Mouse (Mus musculus): ENCODE data around the gene Gtpbp1. TPM values are rescaled to one million over a fixed set of nuclear protein-coding genes. Genes with fewer than 3 reads are reported as not detected.

Gene Gtpbp1
- polyA plus RNA-seq, 1 experiment from 2014 or later: 36.4 TPM

DNA sequence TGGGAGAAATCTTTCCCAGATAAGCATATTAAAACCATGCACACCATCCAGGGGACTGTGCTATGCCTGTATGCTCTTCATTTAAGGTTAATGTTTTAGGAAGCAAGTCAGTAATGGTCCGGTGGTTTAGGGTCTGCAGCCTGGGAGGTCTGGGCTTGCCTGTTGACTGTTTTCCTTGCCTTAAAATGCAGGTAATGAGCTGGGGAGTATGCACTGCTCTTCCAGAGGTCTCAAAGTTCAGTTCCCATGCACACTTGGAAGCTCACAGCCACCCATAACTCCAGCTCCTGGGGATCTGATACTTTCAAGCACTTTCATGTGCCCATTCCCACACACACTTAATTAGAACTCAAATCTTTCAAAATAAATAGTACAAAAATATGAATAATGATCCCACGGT lies 5.9 kb downstream of the Gtpbp1 start:
- no peak overlapping the region for H3K4me2 ChIP-seq (replicated peaks)
- WGBS: 85% methylated on average over 2 of the region's 2 CpGs
- H3K9ac ChIP-seq: no peak overlapping the region

DNA sequence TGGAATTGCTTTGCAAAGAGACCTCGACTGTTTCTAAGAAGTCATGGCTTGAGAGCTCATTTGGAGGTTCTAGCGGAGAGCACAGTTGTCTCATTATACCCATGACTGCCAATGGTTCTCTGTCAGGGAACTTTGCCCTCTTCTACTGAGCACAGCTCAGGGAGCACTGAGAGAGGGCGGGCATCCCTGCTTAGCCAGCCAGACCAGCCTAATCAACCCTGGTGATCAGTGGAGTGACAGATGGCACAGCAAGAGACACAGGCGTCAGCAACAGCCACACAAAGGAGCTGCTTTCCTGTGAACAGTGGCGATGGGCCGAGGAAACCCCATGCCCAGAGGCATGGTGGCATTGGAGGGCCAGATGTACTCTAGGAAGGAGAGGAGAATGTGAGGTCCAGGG lies 6.4 kb downstream of the Gtpbp1 start:
- no peaks in the 10 kb centered on the region for H3K27me3 ChIP-seq
- H3K4me3 ChIP-seq (replicated peaks): no peak overlapping the region
- H3K27ac ChIP-seq (replicated peaks): no peak overlapping the region
- 79% methylated on average over 6 of the region's 6 CpGs for WGBS
- H3K36me3 ChIP-seq: peaks cover 15% of the 10 kb centered on the region
- H3K4me2 ChIP-seq (replicated peaks): no peak overlapping the region
- no peaks in the 10 kb centered on the region for H3K9me3 ChIP-seq (replicated peaks)
- H3K4me1 ChIP-seq: peaks cover 13% of the 10 kb centered on the region
- no peak for ATAC-seq (ENCODE audit: insufficient number of reproducible peaks, low FRiP score, low TSS enrichment, low read depth)
- no peak overlapping the region for H3K9ac ChIP-seq

More for the DNA sequence above, 5.9 kb downstream of the Gtpbp1 start:
- Histone ChIP-seq H3K27me3 (no peaks in the 10 kb centered on the region), H3K36me3 (peaks cover 15% of the 10 kb centered on the region), H3K4me1 (peaks cover 18% of the 10 kb centered on the region), H3K4me3 (replicated peaks) (no peak overlapping the region), H3K9me3 (replicated peaks) (no peaks in the 10 kb centered on the region), H3K27ac (replicated peaks) (no peak overlapping the region)
- no peak for ATAC-seq (ENCODE audit: insufficient number of reproducible peaks, low FRiP score, low TSS enrichment, low read depth)

DNA sequence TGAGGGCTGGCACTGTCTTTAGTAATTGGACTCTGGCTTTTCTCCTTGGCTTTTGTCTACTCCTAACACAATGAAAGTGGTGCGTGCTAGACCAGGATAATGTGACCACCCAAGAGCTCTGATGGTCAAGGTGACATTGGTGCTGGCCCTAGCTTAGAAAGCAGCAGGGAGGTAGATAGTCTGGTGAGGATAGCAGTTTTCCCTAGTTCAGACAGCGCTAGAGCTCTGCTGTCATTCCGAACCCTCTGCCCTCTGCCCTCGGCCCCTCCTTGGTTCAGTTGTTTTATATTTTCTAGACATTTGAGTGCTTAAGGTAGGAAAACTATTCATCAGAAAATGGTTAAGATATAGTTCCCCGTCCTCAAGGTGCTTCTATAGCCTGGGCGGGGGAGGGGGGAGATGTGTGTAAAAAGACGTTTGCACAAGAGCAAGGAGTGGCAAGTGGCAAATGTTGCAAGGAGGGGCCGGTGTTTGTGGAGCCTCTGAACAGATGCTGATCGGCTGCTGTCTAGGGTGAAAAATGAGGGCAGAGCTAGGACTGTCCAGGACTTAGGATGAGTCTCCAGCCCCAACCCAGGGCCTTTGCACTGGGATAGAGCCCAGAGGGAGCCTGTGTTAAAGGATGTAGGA lies 7.0 kb downstream of the Gtpbp1 start:
- Histone ChIP-seq H3K27me3 (no peaks in the 10 kb centered on the region), H3K36me3 (peaks cover 15% of the 10 kb centered on the region), H3K27ac (replicated peaks) (no peak overlapping the region), H3K4me3 (replicated peaks) (no peak overlapping the region), H3K9ac (no peak overlapping the region), H3K4me1 (peaks cover 6% of the 10 kb centered on the region), H3K9me3 (replicated peaks) (no peaks in the 10 kb centered on the region), H3K4me2 (replicated peaks) (no peak overlapping the region)
- no peak for ATAC-seq (ENCODE audit: insufficient number of reproducible peaks, low FRiP score, low TSS enrichment, low read depth)
- 76% methylated on average over 9 of the region's 9 CpGs for WGBS

DNA sequence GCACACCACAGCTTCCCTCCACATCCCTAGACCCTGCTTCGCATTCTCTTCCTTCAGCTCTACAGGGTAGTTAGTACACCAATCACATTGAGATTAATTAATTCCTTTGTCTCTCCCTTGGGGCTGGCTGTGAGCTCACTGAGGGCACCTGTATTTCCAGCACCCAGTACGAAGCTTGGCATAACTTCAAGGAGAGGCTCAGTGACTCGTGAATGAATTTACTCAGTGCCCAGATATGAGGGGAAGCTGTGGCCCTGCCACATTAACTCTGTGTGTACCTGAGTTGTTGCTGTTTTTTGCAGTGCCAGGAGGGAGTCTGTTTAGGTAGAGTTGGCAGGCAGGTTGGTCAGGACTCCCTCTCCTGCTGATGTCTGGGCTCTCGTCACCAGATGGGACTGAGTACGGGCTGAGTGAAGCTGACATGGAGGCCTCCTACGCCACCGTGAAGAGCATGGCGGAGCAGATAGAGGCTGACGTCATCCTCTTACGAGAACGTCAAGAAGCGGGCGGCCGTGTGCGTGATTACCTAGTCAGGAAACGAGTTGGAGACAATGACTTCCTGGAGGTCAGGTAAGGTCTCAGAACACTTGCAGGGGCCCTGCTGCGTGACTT lies 16.1 kb downstream of the Gtpbp1 start:
- Histone ChIP-seq H3K27ac (replicated peaks) (no peak overlapping the region), H3K36me3 (peaks cover 48% of the 10 kb centered on the region), H3K9me3 (replicated peaks) (no peaks in the 10 kb centered on the region), H3K9ac (no peak overlapping the region), H3K4me3 (replicated peaks) (no peak overlapping the region), H3K4me1 (no peaks in the 10 kb centered on the region), H3K27me3 (no peaks in the 10 kb centered on the region), H3K4me2 (replicated peaks) (no peak overlapping the region)
- no peak for ATAC-seq (ENCODE audit: insufficient number of reproducible peaks, low FRiP score, low TSS enrichment, low read depth)
- WGBS: 80% methylated on average over 17 of the region's 17 CpGs

DNA sequence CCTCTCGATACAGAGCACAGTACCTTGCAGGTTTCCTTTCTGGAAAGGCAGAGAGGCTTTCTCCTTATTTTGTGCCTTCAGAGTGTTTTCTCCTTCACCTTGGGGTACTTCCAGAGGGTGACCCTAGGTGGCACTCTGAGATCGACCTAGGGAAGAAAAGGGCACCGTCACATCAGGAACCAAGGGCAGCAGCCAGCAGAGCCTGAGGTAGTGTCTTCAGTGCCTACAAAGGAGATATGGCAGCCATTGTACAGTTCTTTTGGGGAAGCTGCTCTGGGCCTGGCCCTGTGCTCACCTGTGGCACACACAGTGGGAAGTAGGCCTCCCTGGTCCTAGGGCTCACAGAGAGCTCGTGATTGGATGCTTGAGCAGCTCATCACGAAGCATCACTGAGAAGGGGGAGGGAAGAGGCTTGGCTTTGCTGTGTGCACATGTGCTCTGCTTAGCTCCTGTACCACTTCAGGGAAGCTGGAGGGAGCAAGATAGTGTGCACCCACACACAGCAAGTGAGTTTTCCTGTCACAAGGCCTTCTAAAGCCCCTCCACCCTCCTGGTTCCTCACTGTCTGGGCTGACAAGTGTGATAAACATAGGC lies 17.7 kb downstream of the Gtpbp1 start:
- H3K9me3 ChIP-seq (replicated peaks): no peaks in the 10 kb centered on the region
- H3K27me3 ChIP-seq: no peaks in the 10 kb centered on the region
- no peak overlapping the region for H3K4me2 ChIP-seq (replicated peaks)
- peaks cover 63% of the 10 kb centered on the region for H3K36me3 ChIP-seq
- no peak for ATAC-seq (ENCODE audit: insufficient number of reproducible peaks, low FRiP score, low TSS enrichment, low read depth)
- no peak overlapping the region for H3K4me3 ChIP-seq (replicated peaks)
- no peak overlapping the region for H3K27ac ChIP-seq (replicated peaks)
- H3K4me1 ChIP-seq: no peaks in the 10 kb centered on the region
- 90% methylated on average over 5 of the region's 5 CpGs for WGBS
- no peak overlapping the region for H3K9ac ChIP-seq

DNA sequence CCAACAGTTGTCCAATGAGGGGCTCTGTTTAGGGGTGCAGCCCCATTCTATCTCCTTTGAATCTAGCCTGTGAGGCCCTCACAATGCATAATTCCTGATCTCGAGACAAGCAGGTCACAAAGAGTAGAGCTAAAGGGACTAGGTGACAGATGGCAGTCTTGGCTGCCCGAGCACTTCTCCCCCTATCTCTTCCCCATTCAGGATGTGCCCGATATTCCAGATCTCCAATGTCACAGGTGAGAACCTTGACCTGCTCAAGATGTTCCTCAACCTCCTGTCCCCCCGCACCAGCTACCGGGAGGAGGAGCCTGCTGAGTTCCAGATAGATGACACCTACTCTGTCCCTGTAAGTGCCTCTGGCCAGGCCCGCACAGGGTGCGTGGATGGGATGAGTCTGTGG lies 25.0 kb downstream of the Gtpbp1 start:
- no peak overlapping the region for H3K4me3 ChIP-seq (replicated peaks)
- 89% methylated on average over 7 of the region's 7 CpGs for WGBS
- no peaks in the 10 kb centered on the region for H3K4me1 ChIP-seq
- H3K4me2 ChIP-seq (replicated peaks): no peak overlapping the region
- no peaks in the 10 kb centered on the region for H3K27me3 ChIP-seq
- no peaks in the 10 kb centered on the region for H3K9me3 ChIP-seq (replicated peaks)
- ATAC-seq (ENCODE audit: insufficient number of reproducible peaks, low FRiP score, low TSS enrichment, low read depth): no peak
- H3K36me3 ChIP-seq: peaks cover 94% of the 10 kb centered on the region
- H3K9ac ChIP-seq: no peak overlapping the region
- H3K27ac ChIP-seq (replicated peaks): no peak overlapping the region

DNA sequence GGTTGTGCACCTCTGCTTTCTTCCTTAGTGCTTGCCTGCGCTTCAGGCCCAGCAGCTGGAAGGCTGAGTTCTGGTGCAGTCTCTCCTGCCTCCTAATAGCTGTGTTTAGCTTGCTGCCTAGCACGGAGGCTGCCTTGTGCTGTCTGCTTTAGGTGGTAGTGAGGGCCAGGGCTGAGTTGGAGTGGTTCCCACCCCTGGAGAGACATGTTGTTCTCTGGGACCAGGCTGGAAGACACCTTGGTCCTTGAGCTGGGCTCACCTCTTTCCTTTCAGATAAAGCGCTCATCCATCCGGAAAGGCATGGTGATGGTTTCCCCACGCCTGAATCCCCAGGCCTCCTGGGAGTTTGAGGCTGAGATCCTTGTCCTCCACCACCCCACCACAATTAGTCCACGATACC lies 26.1 kb downstream of the Gtpbp1 start:
- Histone ChIP-seq H3K4me2 (replicated peaks) (no peak overlapping the region), H3K27ac (replicated peaks) (no peak overlapping the region), H3K27me3 (no peaks in the 10 kb centered on the region), H3K4me1 (no peaks in the 10 kb centered on the region), H3K36me3 (peaks cover 86% of the 10 kb centered on the region), H3K9me3 (replicated peaks) (no peaks in the 10 kb centered on the region), H3K9ac (no peak overlapping the region), H3K4me3 (replicated peaks) (no peak overlapping the region)
- ATAC-seq (ENCODE audit: insufficient number of reproducible peaks, low FRiP score, low TSS enrichment, low read depth): no peak
- 85% methylated on average over 6 of the region's 6 CpGs for WGBS

DNA sequence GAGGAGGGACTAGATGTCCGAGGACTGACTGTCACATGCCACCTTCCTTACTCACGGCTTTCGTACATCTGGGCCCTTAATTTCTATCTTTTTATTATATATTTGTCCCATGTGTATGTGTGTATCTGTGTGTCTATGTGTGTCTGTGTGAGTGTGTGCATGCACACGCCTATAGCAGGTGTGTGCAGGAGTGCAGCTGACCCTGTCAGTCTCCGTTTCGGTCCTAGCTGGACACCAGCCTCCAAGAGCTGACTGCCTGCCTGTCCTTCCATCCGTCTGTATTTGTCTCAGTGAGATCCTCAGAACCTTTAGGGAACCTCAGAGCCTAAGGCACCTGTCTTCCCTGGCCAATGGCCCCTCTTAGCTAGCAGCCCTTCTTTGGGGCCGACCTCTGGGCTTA lies 29.6 kb downstream of the Gtpbp1 start:
- H3K4me2 ChIP-seq (replicated peaks): no peak overlapping the region
- H3K27ac ChIP-seq (replicated peaks): no peak overlapping the region
- no peaks in the 10 kb centered on the region for H3K27me3 ChIP-seq
- H3K36me3 ChIP-seq: peaks cover 66% of the 10 kb centered on the region
- no peaks in the 10 kb centered on the region for H3K9me3 ChIP-seq (replicated peaks)
- 89% methylated on average over 8 of the region's 8 CpGs for WGBS
- H3K9ac ChIP-seq: no peak overlapping the region
- ATAC-seq (ENCODE audit: insufficient number of reproducible peaks, low FRiP score, low TSS enrichment, low read depth): no peak
- no peak overlapping the region for H3K4me3 ChIP-seq (replicated peaks)
- H3K4me1 ChIP-seq: 0 out of 2 replicates have a peak, but pooled peaks cover 2% of the 10 kb centered on the region

DNA sequence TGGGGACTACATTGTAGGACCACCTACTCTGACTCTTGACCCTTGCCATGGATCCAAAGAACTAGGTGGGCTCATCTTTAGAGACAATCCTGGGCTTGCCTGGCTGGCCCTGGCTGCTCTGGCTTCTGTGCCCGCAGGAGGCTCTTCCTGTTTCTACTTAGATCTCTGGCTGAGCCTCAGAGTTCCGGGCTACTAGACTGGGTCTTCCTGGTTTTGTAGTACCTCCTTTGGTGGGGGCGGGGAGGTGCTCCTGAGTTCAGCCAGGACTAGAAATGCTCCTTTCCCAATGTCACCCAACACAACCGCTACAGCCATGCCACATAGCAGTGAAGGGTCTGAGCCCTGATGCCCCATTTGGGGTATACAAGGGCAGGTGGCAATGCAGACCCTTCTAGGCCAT lies 30.2 kb downstream of the Gtpbp1 start:
- Histone ChIP-seq H3K4me3 (replicated peaks) (no peak overlapping the region), H3K4me1 (0 out of 2 replicates have a peak, but pooled peaks cover 2% of the 10 kb centered on the region), H3K4me2 (replicated peaks) (no peak overlapping the region), H3K36me3 (peaks cover 64% of the 10 kb centered on the region), H3K9me3 (replicated peaks) (no peaks in the 10 kb centered on the region), H3K9ac (no peak overlapping the region), H3K27ac (replicated peaks) (0 out of 2 replicates have a peak overlapping the region, but pooled peaks have one; percentile 22), H3K27me3 (no peaks in the 10 kb centered on the region)
- WGBS: 69% methylated on average over 4 of the region's 4 CpGs
- ATAC-seq (ENCODE audit: insufficient number of reproducible peaks, low FRiP score, low TSS enrichment, low read depth): no peak

DNA sequence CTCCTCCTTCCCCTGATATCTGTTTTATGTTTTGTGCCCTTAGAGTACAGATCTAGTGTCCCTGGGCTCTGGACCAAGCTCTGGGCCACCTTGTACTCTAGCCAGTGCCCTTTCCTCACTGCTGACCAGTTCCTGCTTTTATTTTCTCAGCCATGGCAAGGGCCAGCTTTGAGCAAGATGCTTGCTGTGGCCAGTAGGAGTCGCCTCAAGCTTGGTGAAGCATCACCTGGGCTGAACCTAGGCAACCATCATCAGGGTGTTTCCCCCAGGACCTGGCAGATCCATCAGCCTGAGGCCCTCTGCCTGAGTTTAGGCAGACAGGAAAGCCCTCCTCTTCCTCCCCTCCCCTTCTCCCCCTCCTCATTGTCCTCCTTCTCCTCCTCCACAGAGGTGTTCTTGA lies 32.8 kb downstream of the Gtpbp1 start:
- Histone ChIP-seq H3K27me3 (no peaks in the 10 kb centered on the region), H3K27ac (replicated peaks) (0 out of 2 replicates have a peak overlapping the region, but pooled peaks have one; percentile 48), H3K4me3 (replicated peaks) (no peak overlapping the region), H3K36me3 (peaks cover 65% of the 10 kb centered on the region), H3K9ac (no peak overlapping the region), H3K9me3 (replicated peaks) (no peaks in the 10 kb centered on the region), H3K4me2 (replicated peaks) (no peak overlapping the region), H3K4me1 (0 out of 2 replicates have a peak, but pooled peaks cover 2% of the 10 kb centered on the region)
- no peak for ATAC-seq (ENCODE audit: insufficient number of reproducible peaks, low FRiP score, low TSS enrichment, low read depth)
- WGBS: 22% methylated on average over 1 of the region's 1 CpGs

DNA sequence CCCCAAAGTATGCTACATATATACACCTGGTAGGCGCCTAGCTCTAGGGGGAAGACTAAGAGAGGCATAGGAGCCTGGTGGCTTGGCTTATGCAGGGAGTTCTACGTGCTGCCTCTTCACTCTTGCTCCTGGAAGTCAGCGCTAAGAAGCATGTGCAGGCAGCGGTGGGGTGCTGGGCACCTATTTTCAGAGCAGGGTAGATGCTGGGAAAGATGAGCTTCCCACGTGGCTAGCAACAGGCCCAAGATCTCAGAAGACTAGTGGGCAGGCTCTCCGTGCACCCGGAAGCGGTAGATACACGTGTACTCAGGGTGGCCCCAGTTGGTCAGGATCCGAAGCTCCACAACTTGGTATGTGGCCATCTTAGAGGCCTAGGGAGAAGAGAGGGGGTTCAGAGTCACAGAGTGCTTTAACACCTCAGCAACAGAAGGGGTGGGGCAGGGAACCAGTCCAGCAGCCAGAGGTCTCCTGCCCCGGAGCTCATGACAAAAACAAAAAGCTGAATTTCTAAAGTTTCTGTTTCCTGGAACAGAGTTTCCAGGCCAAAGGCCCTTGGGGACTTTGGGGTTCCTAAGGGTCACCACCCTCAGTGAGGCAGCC lies 34.6 kb downstream of the Gtpbp1 start:
- Histone ChIP-seq H3K27me3 (no peaks in the 10 kb centered on the region), H3K4me2 (replicated peaks) (no peak overlapping the region), H3K27ac (replicated peaks) (no peak overlapping the region), H3K9ac (no peak overlapping the region), H3K4me3 (replicated peaks) (no peak overlapping the region), H3K4me1 (0 out of 2 replicates have a peak, but pooled peaks cover 2% of the 10 kb centered on the region), H3K9me3 (replicated peaks) (no peaks in the 10 kb centered on the region), H3K36me3 (peaks cover 63% of the 10 kb centered on the region)
- no peak for ATAC-seq (ENCODE audit: insufficient number of reproducible peaks, low FRiP score, low TSS enrichment, low read depth)
- 85% methylated on average over 11 of the region's 11 CpGs for WGBS

All from embryonic facial prominence, embryonic 15.5 days (tissue).